Mouse (Mus musculus) ovary, adult 10 weeks (tissue): Measurements from ENCODE around the gene Lrrc38. TPM values are rescaled to one million over a fixed set of nuclear protein-coding genes. Genes with fewer than 3 reads are reported as not detected.

ENCODE experiments used
- polyA plus RNA-seq: library from polyadenylated mRNA; stranded (reverse); fragments of 350-450 nt; fragmentation: Illumina TruSeq; extraction: RNeasy Lipid Tissue Mini Kit (QIAGEN cat#74804); gene quantifications from one replicate; pipeline ENCODE4 v1.2.3, GENCODE M21; 2014

Lrrc38 gene
- not detected for polyA plus RNA-seq

DNA sequence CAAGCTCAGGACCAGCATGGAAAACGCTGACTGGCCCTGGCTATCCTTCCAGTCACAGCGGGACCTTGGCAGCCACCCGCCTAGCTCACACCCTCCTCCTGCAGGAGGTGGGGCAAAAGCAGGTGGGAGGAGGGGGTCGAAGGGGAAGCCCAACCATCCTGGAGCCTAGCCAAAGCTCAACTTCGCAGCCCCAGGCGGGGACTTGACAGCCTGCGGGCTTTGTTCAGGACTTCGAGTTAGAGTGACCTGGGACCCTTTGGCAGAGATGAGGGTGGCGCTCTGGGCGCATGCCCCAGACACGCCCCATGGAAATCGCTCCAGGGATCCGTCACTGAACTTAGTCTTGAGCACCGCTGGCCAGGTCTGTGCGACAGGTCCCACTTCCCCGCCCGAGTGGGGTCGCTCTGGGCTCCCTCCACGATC is at the start of gene Lrrc38:
Gene Lrrc38 (plus strand): TSS at position 274 of the 423 bp plus-strand sequence.

DNA sequence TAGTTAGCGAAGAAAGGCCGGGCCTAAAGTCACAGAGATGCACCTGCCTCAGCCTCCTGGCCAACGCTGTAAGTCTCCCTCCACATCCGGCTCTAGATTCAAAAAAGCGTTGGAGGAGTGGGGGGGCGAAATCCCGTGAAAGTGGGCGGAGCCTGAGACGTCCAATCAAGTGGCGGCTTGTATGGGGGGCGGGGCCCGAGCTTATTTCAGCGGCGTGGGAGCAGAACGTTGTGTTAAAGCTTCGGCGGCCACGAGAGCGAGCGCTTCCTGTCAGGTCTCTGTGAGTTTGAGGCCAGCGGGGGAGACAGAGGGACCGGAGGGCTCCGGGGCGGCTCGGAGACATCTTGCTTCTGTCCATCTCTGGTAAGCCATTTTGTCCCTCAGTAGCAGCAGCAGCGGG is 44.6 kb downstream of the Lrrc38 start, which contains the start of gene Pramel1:
Gene Pramel1 (plus strand): TSS at position 248 of the 400 bp plus-strand sequence.

DNA sequence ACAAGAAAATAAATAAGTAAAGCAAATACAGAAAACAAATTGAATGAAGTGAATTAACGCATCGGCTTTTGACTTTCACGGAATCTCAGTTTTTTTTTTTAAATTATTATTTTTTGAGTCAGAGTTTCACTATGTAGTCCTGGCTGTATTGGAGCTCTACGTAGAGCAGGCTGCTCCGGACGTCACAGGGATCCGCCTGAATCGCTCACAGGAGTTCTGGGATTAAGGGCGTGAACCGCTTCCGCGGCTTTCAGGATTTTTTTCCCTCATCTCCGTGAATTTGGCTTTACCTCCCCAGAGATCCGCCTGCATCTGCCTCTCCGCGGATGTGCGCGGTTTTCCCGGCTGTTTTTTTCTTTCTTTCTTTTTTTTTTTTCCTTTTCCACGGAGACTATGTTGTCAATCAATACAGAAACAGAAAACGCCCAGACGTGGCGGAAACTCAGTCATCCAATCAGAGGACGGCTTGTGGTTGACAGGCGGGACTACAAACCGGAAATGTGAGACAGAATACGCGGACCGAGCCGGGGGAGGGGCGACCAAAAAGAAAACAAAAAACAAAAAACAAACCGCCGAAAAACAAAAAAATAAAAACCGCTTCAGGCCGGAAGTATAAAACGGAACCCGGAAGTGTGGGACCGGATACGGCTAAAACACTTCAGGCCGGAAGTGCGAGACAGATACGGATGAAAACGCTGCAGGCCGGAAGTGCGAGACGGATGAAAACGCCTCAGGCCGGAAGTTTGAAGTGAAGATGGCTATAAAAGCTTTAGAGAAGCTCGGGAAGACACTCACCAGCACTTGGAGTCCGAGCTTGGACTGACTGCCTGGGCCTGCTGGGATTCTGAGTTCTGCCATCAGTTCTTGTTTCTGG is 62.9 kb downstream of the Lrrc38 start, which contains the start of gene Pramef8:
Gene Pramef8 (plus strand): TSS at position 208 of the 874 bp plus-strand sequence.

Other genes with a start within 250 kb of the Lrrc38 start
- 20.3 TPM for gene Prdm2, start 136.8 kb upstream of the Lrrc38 start, polyA plus RNA-seq
- gene Pdpn, start 50.2 kb upstream of the Lrrc38 start, polyA plus RNA-seq, result 60.1 TPM
- gene Pramel1, start 44.7 kb downstream of the Lrrc38 start, polyA plus RNA-seq, result 0.20 TPM
- gene Pramef8, start 62.7 kb downstream of the Lrrc38 start, polyA plus RNA-seq, result 19.9 TPM
- 38.5 TPM for gene Oog4, start 100.6 kb downstream of the Lrrc38 start, polyA plus RNA-seq
- not detected for gene Gm13043, start 161.6 kb downstream of the Lrrc38 start, polyA plus RNA-seq
- gene Gm13040, start 186.2 kb downstream of the Lrrc38 start, polyA plus RNA-seq, result not detected
- not detected for gene BC080695, start 201.9 kb downstream of the Lrrc38 start, polyA plus RNA-seq
- not detected for gene Gm13057, start 202.0 kb downstream of the Lrrc38 start, polyA plus RNA-seq